Mouse (Mus musculus) MEL (cell line): ENCODE data around the gene Gm10912. TPM values are rescaled to one million over a fixed set of nuclear protein-coding genes. Genes with fewer than 3 reads are reported as not detected.
A peak's percentile ranks its signal among the peaks of the same experiment; 100 is the strongest.

Experiments used
- DNase-seq: peaks from one replicate; pipeline ENCODE4 v3.0.0; 2011; ENCODE audit warnings: low read depth, low spot score
- H3K27ac ChIP-seq: 2 replicates; pipeline ENCODE4 v1.5.1; 2012; ENCODE audit warnings: low read depth, mild to moderate bottlenecking, control low read depth, low read length, moderate library complexity; ENCODE audit not compliant: control insufficient read depth
- H3K27me3 ChIP-seq, 2 experiments: fragments of 150-350 bp in 1 of 2; sonication (generic) in 1 of 2; 2 replicates each; pipeline ENCODE4 v1.6.1; 2012; ENCODE audit warnings: low read length in 2 of 2, mild to moderate bottlenecking in 2 of 2, improper control_type of control experiment in 1 of 2, moderate library complexity in 1 of 2; ENCODE audit not compliant: insufficient read depth in 2 of 2, control insufficient read depth in 1 of 2
- H3K36me3 ChIP-seq, 2 experiments: 2 replicates each; pipeline ENCODE4 v1.6.1; 2012 to 2014; ENCODE audit warnings: low read length in 2 of 2, improper control_type of control experiment in 1 of 2, inconsistent platforms in 1 of 2, mild to moderate bottlenecking in 1 of 2; ENCODE audit not compliant: insufficient read depth in 2 of 2, control insufficient read depth in 1 of 2
- H3K4me1 ChIP-seq, 2 experiments: fragments of 150-350 bp in 1 of 2; sonication (generic) in 1 of 2; 2 replicates each; pipeline ENCODE4 v1.6.1; 2012; ENCODE audit warnings: low read length in 2 of 2, improper control_type of control experiment in 1 of 2, mild to moderate bottlenecking in 1 of 2; ENCODE audit not compliant: insufficient read depth in 2 of 2, control insufficient read depth in 1 of 2
- H3K4me3 ChIP-seq, 2 experiments: fragments of 150-350 bp in 1 of 2; sonication (generic) in 1 of 2; 2 replicates each; pipeline ENCODE4 v1.5.1; 2012; ENCODE audit warnings: low read depth in 2 of 2, low read length in 2 of 2, mild to moderate bottlenecking in 2 of 2, moderate library complexity in 2 of 2, control low read depth in 1 of 2, improper control_type of control experiment in 1 of 2; ENCODE audit not compliant: control insufficient read depth in 1 of 2, insufficient read depth in 1 of 2
- H3K79me2 ChIP-seq: 2 replicates; pipeline ENCODE4 v1.6.1; 2012; ENCODE audit warnings: mild to moderate bottlenecking, low read length, moderate library complexity; ENCODE audit not compliant: control insufficient read depth, poor library complexity, insufficient read depth
- H3K9ac ChIP-seq: 2 replicates; pipeline ENCODE4 v1.6.1; 2012; ENCODE audit warnings: low read depth, mild to moderate bottlenecking, control low read depth, low read length, moderate library complexity; ENCODE audit not compliant: control insufficient read depth, poor library complexity, severe bottlenecking
- H3K9me3 ChIP-seq: fragments of 150-350 bp; sonication (generic); replicated peaks from 2 replicates; pipeline ENCODE4 v1.6.1; 2012; ENCODE audit warnings: mild to moderate bottlenecking, low read length, improper control_type of control experiment, moderate library complexity; ENCODE audit not compliant: insufficient read depth
- BHLHE40 ChIP-seq: IDR thresholded peaks from 2 replicates; pipeline ENCODE4 v1.6.1; 2012; ENCODE audit warnings: low read depth, mild to moderate bottlenecking, inconsistent platforms, low read length, improper control_type of control experiment, borderline replicate concordance
- CHD1 ChIP-seq: IDR thresholded peaks from 2 replicates; pipeline ENCODE4 v1.6.1; 2012; ENCODE audit warnings: low read depth, mild to moderate bottlenecking, inconsistent platforms, low read length, improper control_type of control experiment
- CHD2 ChIP-seq: IDR thresholded peaks from 2 replicates; pipeline ENCODE4 v1.6.1; 2011; ENCODE audit warnings: low read length, improper control_type of control experiment
- CTCF ChIP-seq, 3 experiments: IDR thresholded peaks in 2 of 3; conservative IDR thresholded peaks in 1 of 3; 2 replicates each; pipeline ENCODE4 v1.5.1; 2011 to 2012; ENCODE audit warnings: low read length in 3 of 3, low read depth in 2 of 3, mild to moderate bottlenecking in 2 of 3, improper control_type of control experiment in 1 of 3, inconsistent platforms in 1 of 3, mixed read lengths in 1 of 3, moderate library complexity in 1 of 3; ENCODE audit not compliant: control insufficient read depth in 1 of 3, insufficient read depth in 1 of 3, poor library complexity in 1 of 3, severe bottlenecking in 1 of 3
- ELF1 ChIP-seq: IDR thresholded peaks from 2 replicates; pipeline ENCODE4 v1.6.1; 2014; ENCODE audit warnings: low read depth, mild to moderate bottlenecking, inconsistent platforms, low read length, improper control_type of control experiment, moderate library complexity
- EP300 ChIP-seq, 2 experiments: IDR thresholded peaks; 2 replicates each; pipeline ENCODE4 v1.6.1; 2011; ENCODE audit warnings: improper control_type of control experiment in 2 of 2, low read length in 2 of 2, low read depth in 1 of 2, mild to moderate bottlenecking in 1 of 2
- ETS1 ChIP-seq: IDR thresholded peaks from 2 replicates; pipeline ENCODE4 v1.6.1; 2012; ENCODE audit warnings: low read depth, mild to moderate bottlenecking, inconsistent platforms, low read length, improper control_type of control experiment, moderate library complexity
- JUND ChIP-seq: IDR thresholded peaks from 2 replicates; pipeline ENCODE4 v1.6.1; 2011; ENCODE audit warnings: low read depth, mild to moderate bottlenecking, improper control_type of control experiment, low read length
- KAT2A ChIP-seq: conservative IDR thresholded peaks from 2 replicates; pipeline ENCODE4 v1.6.1; 2012; ENCODE audit warnings: low read depth, low read length, improper control_type of control experiment, inconsistent platforms
- MAZ ChIP-seq: IDR thresholded peaks from 2 replicates; pipeline ENCODE4 v1.6.1; 2012; ENCODE audit warnings: low read depth, mild to moderate bottlenecking, inconsistent platforms, low read length, improper control_type of control experiment
- MEF2A ChIP-seq: IDR thresholded peaks from 2 replicates; pipeline ENCODE4 v1.6.1; 2014; ENCODE audit warnings: low read depth, mild to moderate bottlenecking, inconsistent platforms, low read length, improper control_type of control experiment; ENCODE audit not compliant: poor library complexity, insufficient replicate concordance, severe bottlenecking; ENCODE audit errors: extremely low read depth
- MYB ChIP-seq: IDR thresholded peaks from 2 replicates; pipeline ENCODE4 v1.6.1; 2011; ENCODE audit warnings: mild to moderate bottlenecking, low read depth, low read length, improper control_type of control experiment
- NRF1 ChIP-seq: IDR thresholded peaks from 2 replicates; pipeline ENCODE4 v1.6.1; 2014; ENCODE audit warnings: low read depth, mild to moderate bottlenecking, inconsistent platforms, low read length, improper control_type of control experiment, moderate library complexity; ENCODE audit not compliant: poor library complexity, insufficient read depth, severe bottlenecking
- POLR2A ChIP-seq, 2 experiments: IDR thresholded peaks; 2 replicates each; pipeline ENCODE4 v1.6.1; 2011 to 2012; ENCODE audit warnings: low read length in 2 of 2, mild to moderate bottlenecking in 2 of 2, control low read depth in 1 of 2, improper control_type of control experiment in 1 of 2, low read depth in 1 of 2, moderate library complexity in 1 of 2; ENCODE audit not compliant: control insufficient read depth in 1 of 2, insufficient read depth in 1 of 2, poor library complexity in 1 of 2
- POLR2AphosphoS2 ChIP-seq: IDR thresholded peaks from 2 replicates; pipeline ENCODE4 v1.6.1; 2011; ENCODE audit warnings: low read length, improper control_type of control experiment
- RAD21 ChIP-seq: IDR thresholded peaks from 2 replicates; pipeline ENCODE4 v1.6.1; 2011; ENCODE audit warnings: mild to moderate bottlenecking, low read depth, low read length, improper control_type of control experiment
- RCOR1 ChIP-seq: IDR thresholded peaks from 2 replicates; pipeline ENCODE4 v1.6.1; 2012; ENCODE audit warnings: low read depth, mild to moderate bottlenecking, inconsistent platforms, low read length, improper control_type of control experiment
- TAL1 ChIP-seq: IDR thresholded peaks from 2 replicates; pipeline ENCODE4 v1.6.1; 2012; ENCODE audit warnings: mild to moderate bottlenecking, inconsistent platforms, low read length, moderate library complexity, mixed read lengths
- UBTF ChIP-seq: IDR thresholded peaks from 2 replicates; pipeline ENCODE4 v1.6.1; 2012; ENCODE audit warnings: low read depth, mild to moderate bottlenecking, inconsistent platforms, low read length, improper control_type of control experiment, moderate library complexity, borderline replicate concordance; ENCODE audit not compliant: insufficient read depth
- ZC3H11A ChIP-seq: IDR thresholded peaks from 2 replicates; pipeline ENCODE4 v1.6.1; 2012; ENCODE audit warnings: low read depth, mild to moderate bottlenecking, inconsistent platforms, low read length, improper control_type of control experiment
- ZMIZ1 ChIP-seq: IDR thresholded peaks from 2 replicates; pipeline ENCODE4 v1.6.1; 2012; ENCODE audit warnings: low read depth, mild to moderate bottlenecking, inconsistent platforms, low read length, improper control_type of control experiment, moderate library complexity
- ZNF384 ChIP-seq: IDR thresholded peaks from 2 replicates; pipeline ENCODE4 v1.6.1; 2012; ENCODE audit warnings: low read depth, mild to moderate bottlenecking, inconsistent platforms, low read length, improper control_type of control experiment
- polyA plus RNA-seq, 2 experiments: library from polyadenylated mRNA; stranded (reverse) in 1 of 2; unstranded in 1 of 2; fragments of >175 nt in 1 of 2; fragments of >200 nt in 1 of 2; gene quantifications; 2 replicates each; pipeline versions ENCODE4 v1.2.1 to v1.2.4; 2012; ENCODE audit warnings: low replicate concordance in 2 of 2, low read depth in 1 of 2; ENCODE audit not compliant: insufficient read length in 2 of 2, insufficient read depth in 1 of 2, missing spikeins in 1 of 2
- total RNA-seq: library from RNA; depleted of rRNA; stranded (reverse); fragments of 300-350 nt; gene quantifications from 2 replicates; pipeline ENCODE4 v1.2.3, GENCODE M21; 2012

The Gm10912 gene
- total and polyA plus RNA-seq, 3 experiments = 0.06 to 0.08 TPM; not detected in 1

- TF ChIP-seq CTCF (IDR thresholded peaks at IDR 0.05 in 2 of 3, conservative IDR thresholded peaks at IDR 0.05 in 1 of 3; ENCODE audit: control insufficient read depth in 1 of 3, insufficient read depth in 1 of 3, low read depth in 2 of 3, low read length in 3 of 3, poor library complexity in 1 of 3, severe bottlenecking in 1 of 3) (no peak), CHD2 (no peak), ZC3H11A (no peak), UBTF (no peak), BHLHE40 (no peak)
Measured at GRCm38 (mm10) chr2:104038236-104038635, 27.4 kb upstream of the Gm10912 start (continued).

DNA sequence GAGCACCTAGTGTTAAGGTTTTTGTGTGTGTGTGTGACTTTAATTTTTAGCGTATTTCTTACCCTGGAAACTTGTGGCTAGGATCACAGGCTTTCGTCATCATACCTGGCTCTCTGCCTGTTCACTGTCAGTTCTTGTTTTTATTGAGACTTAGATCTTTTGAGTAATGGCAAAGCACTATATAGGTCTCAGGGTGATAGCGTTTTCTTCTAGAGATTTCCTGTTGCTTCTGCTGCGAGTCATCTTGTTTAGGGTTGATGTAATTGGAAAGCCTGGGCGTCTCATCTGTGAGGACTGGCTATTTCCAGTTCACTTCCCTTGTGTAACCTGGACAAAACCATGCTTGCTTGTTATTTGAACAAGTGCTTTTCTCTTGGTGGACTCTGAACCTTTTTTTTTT is 24.0 kb upstream of the Gm10912 start:
- H3K27ac ChIP-seq = no peak overlapping the region
- TF ChIP-seq MAZ (no peak), JUND (no peak), ZNF384 (peak; percentile 47; the same call in 1 of the 2 replicates), MYB (no peak), RAD21 (no peak), POLR2AphosphoS2 (no peak), ETS1 (peak; percentile 65), RCOR1 (no peak), TAL1 (no peak), KAT2A (no peak), MEF2A (no peak), ZMIZ1 (no peak)
- TF ChIP-seq, all 39 proteins: peak for 2
- no peaks in the 10 kb centered on the region; a peak in 1 of 4 replicates for H3K4me1 ChIP-seq

DNA sequence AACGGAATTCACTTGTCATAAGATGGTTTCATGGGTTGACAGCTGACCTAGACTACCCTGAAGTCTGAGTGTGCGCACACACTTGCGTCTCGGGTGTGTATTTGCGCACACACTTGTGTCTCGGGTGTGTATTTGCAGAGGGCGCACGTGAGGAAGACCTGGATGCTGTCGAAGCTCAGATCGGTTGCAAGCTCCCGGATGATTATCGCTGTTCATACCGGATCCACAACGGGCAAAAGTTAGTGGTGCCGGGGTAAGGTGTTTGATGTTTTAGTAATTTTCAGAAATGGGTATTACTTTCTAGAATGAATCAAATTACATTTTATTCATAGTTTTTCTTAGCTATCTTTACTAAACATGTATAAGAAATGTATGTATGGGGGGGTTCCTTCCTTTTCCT is 22.9 kb upstream of the Gm10912 start:
- Histone ChIP-seq H3K79me2 (no peaks in the 10 kb centered on the region), H3K36me3 (peaks cover 5 to 21% of the 10 kb centered on the region in 2 experiments), H3K4me3 (no peak overlapping the region), H3K9ac (no peak overlapping the region), H3K27me3 (no peaks in the 10 kb centered on the region), H3K27ac (no peak overlapping the region), H3K9me3 (no peaks in the 10 kb centered on the region), H3K4me1 (no peaks in the 10 kb centered on the region; a peak in 1 of 4 replicates)
- DNase-seq = no peak
- TF ChIP-seq NRF1 = no peak
- TF ChIP-seq POLR2A (IDR thresholded peaks at IDR 0.05; ENCODE audit: control insufficient read depth in 1 of 2, insufficient read depth in 1 of 2, low read depth in 1 of 2, low read length in 2 of 2, poor library complexity in 1 of 2) = no peak
- TF ChIP-seq RAD21 = no peak
- no peak for TF ChIP-seq TAL1
- no peak for TF ChIP-seq EP300 (IDR thresholded peaks at IDR 0.05; ENCODE audit: low read depth in 1 of 2, low read length in 2 of 2)
- no peak for TF ChIP-seq CHD1
- no peak for TF ChIP-seq BHLHE40
- TF ChIP-seq ELF1 = no peak
- TF ChIP-seq MYB = no peak
- no peak for TF ChIP-seq JUND

More for the DNA sequence above, 24.0 kb upstream of the Gm10912 start:
- Histone ChIP-seq H3K9ac (no peak overlapping the region), H3K27me3 (no peaks in the 10 kb centered on the region), H3K4me3 (no peak overlapping the region), H3K79me2 (no peaks in the 10 kb centered on the region), H3K9me3 (no peaks in the 10 kb centered on the region), H3K36me3 (peaks cover 5 to 24% of the 10 kb centered on the region in 2 experiments)
- peak; percentile 62 for DNase-seq
